Mouse (Mus musculus) lung, embryonic 14.5 days (tissue): ENCODE results near the gene Cntn3. TPM values are rescaled to one million over a fixed set of nuclear protein-coding genes. Genes with fewer than 3 reads are reported as not detected.

Source experiments
- ATAC-seq: fragments of 200-750 bp; cut with Nextera tagmentation; 2 replicates; pipeline ENCODE4 v1.8.0; 2017; ENCODE audit warnings: mild to moderate bottlenecking, moderate TSS enrichment, moderate library complexity; ENCODE audit not compliant: insufficient read depth
- DNase-seq: peaks from one replicate; pipeline ENCODE4 v3.0.0-alpha.2; 2015
- H3K27ac ChIP-seq: fragments of 300-500 bp; sonication (generic); 2 replicates; pipeline ENCODE4 v1.5.1; 2014; ENCODE audit warnings: low read depth, mild to moderate bottlenecking, moderate library complexity
- H3K27me3 ChIP-seq: fragments of 300-500 bp; sonication (generic); 2 replicates; pipeline ENCODE4 v1.6.1; 2014; ENCODE audit warnings: low read length, control low read depth; ENCODE audit not compliant: insufficient read depth
- H3K36me3 ChIP-seq: fragments of 300-500 bp; sonication (generic); 2 replicates; pipeline ENCODE4 v1.6.1; 2014; ENCODE audit warnings: control low read depth; ENCODE audit not compliant: insufficient read depth
- H3K4me1 ChIP-seq: fragments of 300-500 bp; sonication (generic); 2 replicates; pipeline ENCODE4 v1.6.1; 2014; ENCODE audit warnings: antibody characterized with exemption, control low read depth; ENCODE audit not compliant: insufficient read depth
- H3K4me2 ChIP-seq: fragments of 300-500 bp; sonication (generic); 2 replicates; pipeline ENCODE4 v1.6.1; 2014; ENCODE audit warnings: mild to moderate bottlenecking
- H3K4me3 ChIP-seq: fragments of 300-500 bp; sonication (generic); 2 replicates; pipeline ENCODE4 v1.5.1; 2014; ENCODE audit warnings: low read depth, low read length
- H3K9ac ChIP-seq: fragments of 300-500 bp; sonication (generic); 2 replicates; pipeline ENCODE4 v1.6.1; 2014
- H3K9me3 ChIP-seq: fragments of 300-500 bp; sonication (generic); 2 replicates; pipeline ENCODE4 v1.6.1; 2016; ENCODE audit warnings: low read depth, low read length, control low read depth
- CTCF ChIP-seq: IDR thresholded peaks from 2 replicates; pipeline ENCODE4 v1.5.1; 2016; ENCODE audit warnings: antibody characterized with exemption, low read depth
- WGBS: fragments of 180-500 bp; shearing (Covaris S2); extraction: QIAGEN DNeasy Blood & Tissue Kit; methylation state at CpG from one replicate; pipeline ENCODE4 v1.1.7; 2014; 5-methylcytosine and 5-hydroxymethylcytosine counted together
- polyA plus RNA-seq: library from polyadenylated mRNA; unstranded; fragments of >200 nt; fragmentation: Nextera tagmentation; extraction: Ambion mirVana; gene quantifications from 2 replicates; pipeline ENCODE4 v1.2.1, GENCODE M21; 2014

Gene Cntn3
- polyA plus RNA-seq, 1 experiment from 2014 or later: 0.33 TPM

GRCm38 (mm10) chr6:102170913-102171312, 402.0 kb downstream of the Cntn3 start:
- 24% methylated on average over 6 of the region's 6 CpGs for WGBS
- peak; percentile 85 for TF ChIP-seq CTCF
- peak; percentile 71 for DNase-seq

DNA sequence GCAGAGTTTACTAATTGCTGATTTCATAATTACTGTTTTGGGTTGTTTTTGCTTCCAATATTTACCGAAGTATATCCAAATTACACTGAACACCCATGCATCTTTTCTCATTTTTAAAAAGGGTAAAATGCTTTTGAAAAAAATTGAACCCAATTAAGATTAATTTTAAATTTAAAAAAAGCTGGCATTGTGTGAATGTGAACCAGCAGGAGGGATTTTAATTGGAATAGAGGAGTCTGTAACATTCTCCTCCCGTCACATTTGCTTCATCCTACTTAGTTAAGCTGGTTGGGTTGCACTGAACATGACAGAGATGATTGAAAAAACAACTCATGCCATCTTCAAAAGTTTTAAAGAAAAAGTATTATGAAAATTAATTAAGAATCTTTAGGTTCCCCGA, 411.7 kb downstream of the Cntn3 start:
- 91% methylated on average over 3 of the region's 3 CpGs for WGBS
- Histone ChIP-seq H3K4me1 (no peaks in the 10 kb centered on the region), H3K27me3 (no peaks in the 10 kb centered on the region), H3K4me3 (no peak overlapping the region), H3K36me3 (no peaks in the 10 kb centered on the region), H3K27ac (no peak overlapping the region), H3K4me2 (no peak overlapping the region), H3K9me3 (no peaks in the 10 kb centered on the region), H3K9ac (no peak overlapping the region)
- no peak for TF ChIP-seq CTCF
- ATAC-seq (no peak), DNase-seq (no peak)

More at GRCm38 (mm10) chr6:102170913-102171312, 402.0 kb downstream of the Cntn3 start:
- Histone ChIP-seq H3K27me3 (no peaks in the 10 kb centered on the region), H3K36me3 (no peaks in the 10 kb centered on the region), H3K9ac (no peak overlapping the region), H3K4me2 (no peak overlapping the region), H3K4me1 (no peaks in the 10 kb centered on the region), H3K27ac (no peak overlapping the region), H3K4me3 (no peak overlapping the region), H3K9me3 (no peaks in the 10 kb centered on the region)
- ATAC-seq: no peak

GRCm38 (mm10) chr6:102121676-102122075, 451.2 kb downstream of the Cntn3 start:
- WGBS: 86% methylated on average over 4 of the region's 4 CpGs
- Histone ChIP-seq H3K27ac (no peak overlapping the region), H3K4me3 (no peak overlapping the region), H3K36me3 (no peaks in the 10 kb centered on the region), H3K4me1 (no peaks in the 10 kb centered on the region), H3K9me3 (no peaks in the 10 kb centered on the region), H3K27me3 (no peaks in the 10 kb centered on the region), H3K9ac (no peak overlapping the region), H3K4me2 (no peak overlapping the region)
- ATAC-seq (no peak), DNase-seq (no peak)
- TF ChIP-seq CTCF: no peak

DNA sequence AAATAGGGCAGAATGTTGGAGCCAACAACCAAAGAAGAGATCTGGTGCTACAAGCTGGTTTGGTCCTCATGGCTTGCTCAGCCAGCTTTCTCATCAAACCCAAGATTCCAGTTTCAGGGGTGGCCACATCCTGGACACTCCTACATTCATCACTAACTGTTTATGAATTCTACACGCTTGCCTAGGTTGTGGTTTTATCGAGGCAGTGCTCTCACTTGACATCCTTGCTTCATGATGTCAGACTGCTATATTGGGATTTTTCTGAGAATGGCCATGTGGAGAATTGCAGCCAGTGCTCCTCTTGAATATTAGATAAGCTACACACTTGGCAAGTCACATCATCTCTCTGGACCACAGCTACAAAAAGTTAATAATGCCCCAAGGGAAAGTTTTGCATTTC, 452.9 kb downstream of the Cntn3 start:
- no peak overlapping the region for H3K4me3 ChIP-seq
- no peaks in the 10 kb centered on the region for H3K9me3 ChIP-seq
- 55% methylated on average over 2 of the region's 2 CpGs for WGBS
- H3K36me3 ChIP-seq: no peaks in the 10 kb centered on the region
- no peaks in the 10 kb centered on the region for H3K27me3 ChIP-seq
- TF ChIP-seq CTCF: no peak
- DNase-seq: no peak
- no peak overlapping the region for H3K4me2 ChIP-seq
- no peaks in the 10 kb centered on the region for H3K4me1 ChIP-seq
- ATAC-seq: no peak
- H3K27ac ChIP-seq: no peak overlapping the region
- H3K9ac ChIP-seq: no peak overlapping the region

DNA sequence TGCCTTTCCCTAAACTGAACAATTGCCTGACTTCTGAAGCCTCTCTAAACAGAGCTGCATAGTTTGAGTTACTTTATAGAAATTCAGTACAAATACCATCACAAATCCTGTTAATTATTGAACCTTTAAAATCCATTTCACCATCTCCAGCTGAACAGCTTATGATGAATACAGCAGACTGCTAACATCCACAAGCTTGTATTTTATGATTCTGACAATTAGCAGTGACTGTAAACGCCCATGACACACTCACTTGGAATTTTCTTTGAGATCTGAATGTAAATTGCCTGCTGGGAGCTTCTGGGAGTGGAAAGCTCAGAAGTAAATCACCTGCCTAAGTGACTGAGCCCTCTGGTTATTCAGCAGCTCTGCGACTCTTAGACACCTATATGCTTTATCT, 459.3 kb downstream of the Cntn3 start:
- Histone ChIP-seq H3K27me3 (no peaks in the 10 kb centered on the region), H3K27ac (no peak overlapping the region), H3K36me3 (no peaks in the 10 kb centered on the region), H3K4me3 (no peak overlapping the region), H3K9me3 (no peaks in the 10 kb centered on the region), H3K4me1 (no peaks in the 10 kb centered on the region), H3K9ac (no peak overlapping the region), H3K4me2 (no peak overlapping the region)
- TF ChIP-seq CTCF: no peak
- DNase-seq (no peak), ATAC-seq (no peak)
- WGBS: 53% methylated on average over 2 of the region's 2 CpGs
